Mouse (Mus musculus) bone marrow macrophage, adult 2 months (primary cell): ENCODE measurements around the gene Csk.

ENCODE experiments used
- CTCF ChIP-seq: IDR thresholded peaks from 2 replicates; pipeline ENCODE4 v1.5.1; 2012; ENCODE audit warnings: low read depth, mild to moderate bottlenecking, low read length, moderate library complexity
- POLR2A ChIP-seq: IDR thresholded peaks from 2 replicates; pipeline ENCODE4 v1.6.1; 2012; ENCODE audit warnings: mild to moderate bottlenecking, low read depth, low read length, borderline replicate concordance

DNA sequence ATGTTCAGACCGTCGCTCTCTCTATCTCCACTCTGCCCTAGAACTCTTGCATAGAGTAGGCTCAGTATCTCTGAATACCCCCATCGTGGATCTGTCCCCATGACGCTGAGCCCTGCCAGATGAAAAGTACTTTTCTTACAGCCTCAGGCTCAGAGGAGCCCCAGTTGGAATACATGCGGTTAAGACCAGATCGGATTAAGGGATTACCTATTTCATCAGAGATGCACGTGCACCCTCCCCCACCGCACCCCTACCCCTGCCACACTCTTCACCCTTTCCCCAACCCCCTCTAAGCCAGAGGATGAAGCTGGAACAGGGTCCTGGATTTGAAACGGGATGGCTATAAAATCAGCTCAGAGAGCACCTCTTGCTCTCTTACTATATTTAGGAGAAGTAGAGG, 47.9 kb downstream of the Csk start:
- TF ChIP-seq CTCF (no peak), POLR2A (no peak)
